Mouse (Mus musculus): Measurements from ENCODE around the gene Gm4707. TPM values are rescaled to one million over a fixed set of nuclear protein-coding genes. Genes with fewer than 3 reads are reported as not detected.

Gm4707 gene
- polyA plus RNA-seq, 1 experiment = 0.10 TPM

DNA sequence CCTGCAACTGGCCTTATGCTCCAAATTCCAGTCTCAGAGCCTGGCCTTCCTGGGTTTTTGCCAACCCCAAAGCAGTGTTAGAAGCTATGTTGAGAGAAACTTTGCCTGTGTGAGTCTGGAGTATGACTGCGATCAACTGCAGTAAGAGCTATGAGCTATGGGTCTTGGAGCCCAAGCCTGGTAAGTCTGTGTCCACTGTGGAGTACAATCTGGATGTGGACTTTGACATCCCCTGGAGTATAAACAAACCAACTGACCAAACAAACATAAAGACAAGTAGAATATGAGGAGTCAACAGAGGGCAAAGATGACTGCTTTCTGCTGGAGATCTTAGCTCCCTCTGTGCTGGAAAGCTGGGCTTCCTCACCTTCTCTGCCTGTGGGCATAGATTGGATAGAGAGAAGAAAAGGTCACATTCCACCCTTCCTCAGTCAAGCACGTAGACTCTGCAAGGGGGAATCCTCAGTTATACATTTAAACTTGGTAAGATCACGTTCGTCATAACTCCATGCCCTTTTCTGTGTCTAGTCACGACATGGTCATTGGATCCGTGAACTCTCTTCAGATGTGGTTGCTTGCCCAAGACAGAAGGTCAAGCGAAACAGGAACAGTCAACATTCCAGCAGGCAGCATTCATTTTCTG lies 23.8 kb upstream of the Gm4707 start:
- Histone ChIP-seq H3K4me3 (no peak overlapping the region), H3K36me3 (ENCODE audit: control insufficient read depth, insufficient read depth) (no peaks in the 10 kb centered on the region), H3ac (ENCODE audit: control insufficient read depth, insufficient read length) (no peak overlapping the region), H3K27me3 (ENCODE audit: control insufficient read depth, insufficient read depth, insufficient read length) (no peaks in the 10 kb centered on the region), H3K4me2 (ENCODE audit: low read depth) (no peak overlapping the region), H3K79me2 (ENCODE audit: control insufficient read depth, insufficient read depth) (no peaks in the 10 kb centered on the region)
- TF ChIP-seq MAX (IDR thresholded peaks at IDR 0.05; ENCODE audit: low read depth) = no peak
- TF ChIP-seq E2F4 (IDR thresholded peaks at IDR 0.05; ENCODE audit: insufficient read depth) = no peak
- TF ChIP-seq TCF12 (IDR thresholded peaks at IDR 0.05; ENCODE audit: insufficient read depth, poor library complexity, severe bottlenecking) = no peak
- no peak for TF ChIP-seq USF1 (IDR thresholded peaks at IDR 0.05; ENCODE audit: low read depth)

DNA sequence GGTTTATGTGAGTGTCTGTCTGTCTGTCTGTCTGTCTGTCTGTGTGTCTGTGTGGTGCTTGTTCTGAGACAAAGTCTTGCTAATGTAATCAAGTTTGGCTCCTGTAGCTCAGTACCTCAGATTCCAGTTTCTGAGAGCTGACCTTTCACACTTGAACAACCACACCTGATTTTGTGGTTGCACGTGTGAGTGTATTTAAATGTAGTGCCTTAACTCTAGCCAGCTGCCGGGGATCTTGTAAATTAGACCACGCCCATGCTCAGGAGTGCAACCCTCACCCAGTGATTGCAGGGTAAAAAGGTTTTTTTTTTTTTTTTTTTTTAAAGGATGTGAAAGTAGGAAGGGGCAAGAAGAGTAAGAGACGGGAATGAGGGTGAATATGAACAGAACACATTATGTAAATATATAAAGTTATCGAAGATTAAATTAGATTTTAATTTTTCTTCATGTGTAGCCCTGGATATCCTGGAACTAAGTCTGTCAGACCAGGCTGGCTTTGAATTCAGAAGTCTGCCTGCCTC lies 19.7 kb upstream of the Gm4707 start:
- Histone ChIP-seq H3ac (ENCODE audit: control insufficient read depth, insufficient read length) (no peak overlapping the region), H3K4me2 (ENCODE audit: low read depth) (no peak overlapping the region), H3K36me3 (ENCODE audit: control insufficient read depth, insufficient read depth) (no peaks in the 10 kb centered on the region), H3K79me2 (ENCODE audit: control insufficient read depth, insufficient read depth) (peaks cover 4% of the 10 kb centered on the region), H3K4me3 (no peak overlapping the region), H3K27me3 (ENCODE audit: control insufficient read depth, insufficient read depth, insufficient read length) (no peaks in the 10 kb centered on the region)
- TF ChIP-seq CEBPB (IDR thresholded peaks at IDR 0.05; ENCODE audit: insufficient read depth, poor library complexity, severe bottlenecking) (no peak), POLR2A (IDR thresholded peaks at IDR 0.05; ENCODE audit: insufficient read length, low read depth) (no peak), USF1 (IDR thresholded peaks at IDR 0.05; ENCODE audit: low read depth) (no peak), E2F4 (IDR thresholded peaks at IDR 0.05; ENCODE audit: insufficient read depth) (no peak), SRF (IDR thresholded peaks at IDR 0.05; ENCODE audit: control insufficient read depth, insufficient read length, low read depth) (no peak), TCF3 (IDR thresholded peaks at IDR 0.05; ENCODE audit: insufficient read length, low read depth) (no peak), MYOG (IDR thresholded peaks at IDR 0.05; ENCODE audit: control insufficient read depth in 1 of 3, insufficient read depth in 1 of 3, insufficient read length in 2 of 3, low read depth in 2 of 3) (no peak), REST (IDR thresholded peaks at IDR 0.05; ENCODE audit: insufficient read depth, insufficient read length) (no peak), MYOD1 (IDR thresholded peaks at IDR 0.05; ENCODE audit: control insufficient read depth in 1 of 3, insufficient read length in 2 of 3, low read depth in 2 of 3) (no peak), TCF12 (IDR thresholded peaks at IDR 0.05; ENCODE audit: insufficient read depth, poor library complexity, severe bottlenecking) (no peak), POLR2AphosphoS2 (IDR thresholded peaks at IDR 0.05; ENCODE audit: insufficient read length, low read depth) (no peak), MAX (IDR thresholded peaks at IDR 0.05; ENCODE audit: low read depth) (no peak)

DNA sequence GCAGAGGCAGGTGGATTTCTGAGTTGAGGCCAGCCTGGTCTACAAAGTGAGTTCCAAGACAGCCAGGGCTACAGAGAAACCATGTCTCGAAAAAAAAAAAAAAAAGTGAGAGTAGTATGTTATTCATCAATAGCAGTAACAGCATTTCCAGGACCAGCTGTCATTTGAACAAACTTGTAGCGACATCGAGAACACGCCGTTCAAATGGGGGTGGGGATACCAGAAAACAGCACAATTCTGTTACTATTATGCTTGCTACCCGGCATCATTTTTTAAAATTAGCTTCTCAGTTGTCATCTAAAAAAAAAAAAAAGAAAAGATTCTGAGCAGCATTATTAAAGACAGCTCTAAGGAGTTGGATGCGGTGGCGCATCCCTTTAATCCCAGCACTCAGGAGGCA lies 17.8 kb upstream of the Gm4707 start:
- H3K27me3 ChIP-seq (ENCODE audit: control insufficient read depth, insufficient read depth, insufficient read length) = no peaks in the 10 kb centered on the region
- no peak overlapping the region for H3ac ChIP-seq (ENCODE audit: control insufficient read depth, insufficient read length)
- TF ChIP-seq TCF3 (IDR thresholded peaks at IDR 0.05; ENCODE audit: insufficient read length, low read depth) = no peak
- no peak for TF ChIP-seq MYOD1 (IDR thresholded peaks at IDR 0.05; ENCODE audit: control insufficient read depth in 1 of 3, insufficient read length in 2 of 3, low read depth in 2 of 3)
- no peak for TF ChIP-seq POLR2A (IDR thresholded peaks at IDR 0.05; ENCODE audit: insufficient read length, low read depth)
- no peak for TF ChIP-seq MAX (IDR thresholded peaks at IDR 0.05; ENCODE audit: low read depth)
- no peak for TF ChIP-seq MYOG (IDR thresholded peaks at IDR 0.05; ENCODE audit: control insufficient read depth in 1 of 3, insufficient read depth in 1 of 3, insufficient read length in 2 of 3, low read depth in 2 of 3)
- no peak for TF ChIP-seq E2F4 (IDR thresholded peaks at IDR 0.05; ENCODE audit: insufficient read depth)
- TF ChIP-seq TCF12 (IDR thresholded peaks at IDR 0.05; ENCODE audit: insufficient read depth, poor library complexity, severe bottlenecking) = no peak
- no peak for TF ChIP-seq POLR2AphosphoS2 (IDR thresholded peaks at IDR 0.05; ENCODE audit: insufficient read length, low read depth)
- no peak for TF ChIP-seq SRF (IDR thresholded peaks at IDR 0.05; ENCODE audit: control insufficient read depth, insufficient read length, low read depth)
- peaks cover 24% of the 10 kb centered on the region for H3K79me2 ChIP-seq (ENCODE audit: control insufficient read depth, insufficient read depth)
- no peak overlapping the region for H3K4me3 ChIP-seq
- H3K4me2 ChIP-seq (ENCODE audit: low read depth) = no peak overlapping the region
- no peaks in the 10 kb centered on the region for H3K36me3 ChIP-seq (ENCODE audit: control insufficient read depth, insufficient read depth)

DNA sequence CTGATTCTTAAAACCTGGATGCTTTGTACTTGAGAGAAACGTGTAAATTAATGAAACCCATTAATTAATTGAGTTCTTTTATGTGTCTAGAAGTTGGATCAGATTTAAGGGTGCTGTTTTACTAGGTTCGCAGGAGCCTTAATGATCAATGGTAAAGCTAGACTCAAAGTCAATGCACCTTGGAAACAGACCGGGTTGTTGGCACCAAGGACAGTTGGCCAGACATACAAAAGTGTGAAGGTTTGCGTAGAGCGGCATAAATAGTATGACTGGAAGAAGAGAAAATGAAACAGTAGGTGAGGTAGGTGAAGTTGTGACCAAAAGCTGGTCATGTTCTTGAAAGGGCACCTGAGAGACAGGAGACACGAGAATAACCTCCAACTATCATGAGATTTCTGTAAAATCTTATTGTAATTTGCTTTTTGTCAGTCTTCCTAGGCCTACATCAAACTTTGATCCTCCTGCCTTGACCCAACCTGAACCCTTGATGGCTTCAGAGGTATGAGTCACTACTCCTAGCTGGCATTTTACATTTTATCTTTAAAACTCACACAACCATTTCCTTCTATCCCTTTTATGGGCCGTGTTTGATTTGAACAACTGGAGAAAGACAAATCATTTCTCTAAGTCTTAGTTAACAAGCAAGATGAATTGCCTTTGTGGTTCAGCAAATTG lies 16.8 kb upstream of the Gm4707 start:
- H3K4me2 ChIP-seq (ENCODE audit: low read depth) = peak overlapping the region; percentile 84
- peak overlapping the region; percentile 63 for H3K4me3 ChIP-seq
- H3K79me2 ChIP-seq (ENCODE audit: control insufficient read depth, insufficient read depth) = peaks cover 34% of the 10 kb centered on the region
- H3ac ChIP-seq (ENCODE audit: control insufficient read depth, insufficient read length) = peak overlapping the region; percentile 98
- no peaks in the 10 kb centered on the region for H3K36me3 ChIP-seq (ENCODE audit: control insufficient read depth, insufficient read depth)
- TF ChIP-seq POLR2AphosphoS2 (IDR thresholded peaks at IDR 0.05; ENCODE audit: insufficient read length, low read depth) (no peak), MYOG (IDR thresholded peaks at IDR 0.05; ENCODE audit: control insufficient read depth in 1 of 3, insufficient read depth in 1 of 3, insufficient read length in 2 of 3, low read depth in 2 of 3) (no peak), USF1 (IDR thresholded peaks at IDR 0.05; ENCODE audit: low read depth) (no peak), SRF (IDR thresholded peaks at IDR 0.05; ENCODE audit: control insufficient read depth, insufficient read length, low read depth) (no peak), CEBPB (IDR thresholded peaks at IDR 0.05; ENCODE audit: insufficient read depth, poor library complexity, severe bottlenecking) (no peak), REST (IDR thresholded peaks at IDR 0.05; ENCODE audit: insufficient read depth, insufficient read length) (no peak), E2F4 (IDR thresholded peaks at IDR 0.05; ENCODE audit: insufficient read depth) (no peak), MAX (IDR thresholded peaks at IDR 0.05; ENCODE audit: low read depth) (no peak), TCF3 (IDR thresholded peaks at IDR 0.05; ENCODE audit: insufficient read length, low read depth) (no peak), POLR2A (IDR thresholded peaks at IDR 0.05; ENCODE audit: insufficient read length, low read depth) (no peak), TCF12 (IDR thresholded peaks at IDR 0.05; ENCODE audit: insufficient read depth, poor library complexity, severe bottlenecking) (no peak), MYOD1 (IDR thresholded peaks at IDR 0.05; ENCODE audit: control insufficient read depth in 1 of 3, insufficient read length in 2 of 3, low read depth in 2 of 3) (no peak)
- H3K27me3 ChIP-seq (ENCODE audit: control insufficient read depth, insufficient read depth, insufficient read length) = no peaks in the 10 kb centered on the region

All from myocyte (in vitro differentiated cells).